Mouse (Mus musculus): ENCODE results near the gene Gm11985. TPM values are rescaled to one million over a fixed set of nuclear protein-coding genes. Genes with fewer than 3 reads are reported as not detected.
A peak's percentile ranks its signal among the peaks of the same experiment; 100 is the strongest.

Gene Gm11985
- total and polyA plus RNA-seq, 3 experiments, result not detected

DNA sequence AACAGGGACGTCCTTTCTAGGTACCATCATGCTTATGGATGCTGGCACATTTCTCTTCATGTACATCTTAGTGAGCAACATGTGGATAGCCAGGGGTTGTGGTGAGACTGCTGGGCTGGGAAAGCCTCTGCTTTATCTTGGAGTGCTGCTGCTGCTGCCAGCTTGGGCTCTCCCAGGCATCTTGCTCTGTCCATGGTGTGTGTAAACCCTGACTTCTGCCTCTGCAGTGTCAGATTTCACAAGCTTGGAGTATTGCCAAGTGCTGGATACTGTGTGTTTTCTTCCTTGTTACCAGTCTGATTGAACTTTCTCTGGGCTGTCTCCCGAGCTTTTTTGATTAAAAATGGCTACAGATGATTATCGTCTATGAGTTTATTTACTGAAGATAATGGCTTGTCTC is 45.6 kb downstream of the Gm11985 start:
- no peak for TF ChIP-seq POLR2A (IDR thresholded peaks at IDR 0.05; ENCODE audit: insufficient read depth, low read depth, low read length)
- TF ChIP-seq CTCF (IDR thresholded peaks at IDR 0.05), result no peak
- TF ChIP-seq EP300 (IDR thresholded peaks at IDR 0.05; ENCODE audit: insufficient read depth, low read depth, low read length), result no peak
- Histone ChIP-seq H3K36me3 (ENCODE audit: control insufficient read depth, insufficient read depth, low read length) (no peaks in the 10 kb centered on the region), H3K27ac (no peak overlapping the region), H3K27me3 (ENCODE audit: control insufficient read depth, insufficient read depth, low read length) (no peaks in the 10 kb centered on the region), H3K9ac (ENCODE audit: low read depth, low read length) (no peak overlapping the region), H3K79me2 (replicated peaks; ENCODE audit: control insufficient read depth, insufficient read depth, low read length) (no peaks in the 10 kb centered on the region), H3K4me1 (ENCODE audit: control insufficient read depth, insufficient read depth, low read length) (no peaks in the 10 kb centered on the region), H3K4me3 (no peak overlapping the region)
- intact Hi-C loops (cut with DNase I), result loop anchor here (10.0 kb wide), 1 partner anchor 238 kb away; no protein-coding TSS in a partner anchor
- 22% methylated on average over 3 of the region's 3 CpGs for WGBS
- peak in 1 of 2 experiments; percentile 23 for DNase-seq

DNA sequence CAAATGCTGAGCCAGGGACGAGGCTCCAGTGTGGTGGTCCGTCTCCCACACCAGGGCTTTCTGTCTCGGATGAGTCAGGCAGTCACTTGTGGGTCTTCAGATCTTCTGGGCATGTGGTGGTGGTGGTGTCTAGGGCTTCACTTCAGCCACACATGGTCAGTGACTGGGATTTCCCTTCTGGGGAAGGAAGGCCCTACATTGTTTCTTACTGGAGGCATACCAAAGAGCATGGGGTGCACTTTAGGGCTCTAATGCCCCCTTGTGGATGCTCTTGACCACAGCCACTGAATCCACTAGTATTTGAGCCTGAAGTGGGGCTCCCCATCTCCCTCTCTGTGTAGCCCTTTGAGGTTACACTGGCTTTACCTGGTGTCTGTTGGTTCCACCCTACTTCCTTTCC is 47.9 kb downstream of the Gm11985 start:
- H3K9ac ChIP-seq (ENCODE audit: low read depth, low read length), result no peak overlapping the region
- H3K79me2 ChIP-seq (replicated peaks; ENCODE audit: control insufficient read depth, insufficient read depth, low read length), result no peaks in the 10 kb centered on the region
- no peaks in the 10 kb centered on the region for H3K27me3 ChIP-seq (ENCODE audit: control insufficient read depth, insufficient read depth, low read length)
- no peak overlapping the region for H3K4me3 ChIP-seq
- peak; percentile 75 for TF ChIP-seq CTCF (IDR thresholded peaks at IDR 0.05)
- TF ChIP-seq POLR2A (IDR thresholded peaks at IDR 0.05; ENCODE audit: insufficient read depth, low read depth, low read length), result no peak
- 91% methylated on average over 3 of the region's 3 CpGs for WGBS
- H3K4me1 ChIP-seq (ENCODE audit: control insufficient read depth, insufficient read depth, low read length), result no peaks in the 10 kb centered on the region
- no peak overlapping the region for H3K27ac ChIP-seq
- peak in 1 of 2 experiments; percentile 16 for DNase-seq
- no peaks in the 10 kb centered on the region for H3K36me3 ChIP-seq (ENCODE audit: control insufficient read depth, insufficient read depth, low read length)
- intact Hi-C loops (cut with DNase I), result loop anchor here (1.0 to 10.0 kb wide), 2 partner anchors 236 to 485 kb away; no protein-coding TSS in a partner anchor

DNA sequence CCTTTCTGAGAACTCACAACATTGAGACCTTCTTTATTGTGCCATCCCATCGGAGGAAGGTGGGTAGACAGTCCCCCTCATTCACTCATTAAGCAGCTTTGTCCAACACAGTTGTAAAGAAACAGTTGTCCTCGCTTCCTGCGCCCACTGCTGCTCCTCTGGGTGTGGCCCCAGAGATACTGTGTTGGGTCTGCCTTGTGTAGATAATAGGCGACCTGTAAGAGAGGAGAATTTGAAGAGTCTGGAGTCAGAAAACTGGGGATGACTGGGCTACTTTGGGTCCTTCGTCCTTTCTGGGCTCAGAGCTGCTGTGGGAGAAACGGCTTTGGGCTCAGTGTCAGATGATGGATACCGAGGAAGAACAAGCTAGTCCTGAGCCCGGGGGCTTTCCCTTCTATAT is 50.0 kb downstream of the Gm11985 start:
- Histone ChIP-seq H3K4me3 (no peak overlapping the region), H3K4me1 (ENCODE audit: control insufficient read depth, insufficient read depth, low read length) (no peaks in the 10 kb centered on the region), H3K27ac (no peak overlapping the region), H3K27me3 (ENCODE audit: control insufficient read depth, insufficient read depth, low read length) (no peaks in the 10 kb centered on the region), H3K36me3 (ENCODE audit: control insufficient read depth, insufficient read depth, low read length) (no peaks in the 10 kb centered on the region), H3K79me2 (replicated peaks; ENCODE audit: control insufficient read depth, insufficient read depth, low read length) (no peaks in the 10 kb centered on the region), H3K9ac (ENCODE audit: low read depth, low read length) (no peak overlapping the region)
- WGBS, result 84% methylated on average over 8 of the region's 8 CpGs
- DNase-seq, result no peak
- intact Hi-C loops (cut with DNase I), result no loop called here
- TF ChIP-seq EP300 (IDR thresholded peaks at IDR 0.05; ENCODE audit: insufficient read depth, low read depth, low read length) (no peak), CTCF (IDR thresholded peaks at IDR 0.05) (no peak), POLR2A (IDR thresholded peaks at IDR 0.05; ENCODE audit: insufficient read depth, low read depth, low read length) (no peak)

DNA sequence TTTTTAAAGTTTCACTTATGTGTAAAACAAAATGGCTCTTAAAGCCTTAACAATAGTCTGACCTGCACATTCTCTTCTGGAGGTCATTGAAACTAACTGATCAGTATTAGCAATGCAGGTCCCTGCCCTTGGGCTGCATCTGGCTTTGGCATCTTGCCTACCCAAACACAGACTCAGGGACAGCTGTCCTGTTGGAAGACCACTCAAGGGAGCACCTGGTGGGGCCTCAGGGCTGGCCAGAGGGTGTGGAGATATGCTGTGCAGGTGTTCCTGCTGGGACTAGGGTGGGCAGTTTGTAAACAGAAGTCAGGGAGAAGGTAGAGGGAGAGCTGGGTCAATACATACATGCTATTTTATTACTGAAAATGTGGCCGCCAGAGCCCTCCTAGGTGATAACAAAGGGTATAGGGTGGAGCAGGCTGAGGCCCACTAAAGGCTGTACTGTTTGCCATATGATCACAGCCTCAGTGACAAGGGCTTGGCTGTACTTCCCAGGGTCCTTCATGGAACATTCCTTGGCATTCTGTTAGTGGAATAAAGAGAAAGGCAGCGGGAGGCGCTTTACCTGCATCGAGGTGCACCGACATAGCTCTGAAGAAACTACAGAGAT is 52.0 kb downstream of the Gm11985 start:
- no peaks in the 10 kb centered on the region for H3K79me2 ChIP-seq (replicated peaks; ENCODE audit: control insufficient read depth, insufficient read depth, low read length)
- H3K27me3 ChIP-seq (ENCODE audit: control insufficient read depth, insufficient read depth, low read length), result no peaks in the 10 kb centered on the region
- no peak overlapping the region for H3K9ac ChIP-seq (ENCODE audit: low read depth, low read length)
- no peaks in the 10 kb centered on the region for H3K4me1 ChIP-seq (ENCODE audit: control insufficient read depth, insufficient read depth, low read length)
- H3K27ac ChIP-seq, result no peak overlapping the region
- intact Hi-C loops (cut with DNase I), result no loop called here
- no peak for DNase-seq
- no peak overlapping the region for H3K4me3 ChIP-seq
- H3K36me3 ChIP-seq (ENCODE audit: control insufficient read depth, insufficient read depth, low read length), result no peaks in the 10 kb centered on the region
- TF ChIP-seq POLR2A (IDR thresholded peaks at IDR 0.05; ENCODE audit: insufficient read depth, low read depth, low read length) (no peak), EP300 (IDR thresholded peaks at IDR 0.05; ENCODE audit: insufficient read depth, low read depth, low read length) (no peak)
- 94% methylated on average over 5 of the region's 5 CpGs for WGBS

DNA sequence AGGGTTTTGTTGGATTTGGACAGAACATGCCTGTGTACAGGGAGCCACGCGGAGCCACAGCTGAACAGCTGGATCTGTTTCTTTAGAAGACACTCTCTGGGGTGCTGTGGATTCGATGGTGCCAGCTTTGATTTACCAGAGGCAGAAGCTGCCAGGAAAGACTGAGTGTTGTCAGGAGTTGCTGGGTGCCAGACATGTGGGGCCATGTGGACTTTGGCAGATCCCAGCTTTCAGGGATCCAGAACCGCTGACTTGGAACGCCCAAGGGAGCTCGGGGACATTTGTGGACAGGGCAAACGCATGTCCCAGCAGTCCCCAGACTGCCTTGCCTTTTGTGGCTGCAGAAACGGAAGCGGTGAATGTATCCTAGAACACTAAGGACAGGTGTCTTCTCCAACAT is 52.6 kb downstream of the Gm11985 start:
- Histone ChIP-seq H3K79me2 (replicated peaks; ENCODE audit: control insufficient read depth, insufficient read depth, low read length) (no peaks in the 10 kb centered on the region), H3K4me1 (ENCODE audit: control insufficient read depth, insufficient read depth, low read length) (no peaks in the 10 kb centered on the region), H3K9ac (ENCODE audit: low read depth, low read length) (no peak overlapping the region), H3K27me3 (ENCODE audit: control insufficient read depth, insufficient read depth, low read length) (no peaks in the 10 kb centered on the region), H3K36me3 (ENCODE audit: control insufficient read depth, insufficient read depth, low read length) (no peaks in the 10 kb centered on the region), H3K4me3 (no peak overlapping the region), H3K27ac (no peak overlapping the region)
- TF ChIP-seq EP300 (IDR thresholded peaks at IDR 0.05; ENCODE audit: insufficient read depth, low read depth, low read length), result no peak
- no peak for TF ChIP-seq CTCF (IDR thresholded peaks at IDR 0.05)
- no peak for TF ChIP-seq POLR2A (IDR thresholded peaks at IDR 0.05; ENCODE audit: insufficient read depth, low read depth, low read length)
- intact Hi-C loops (cut with DNase I), result no loop called here
- WGBS, result 49% methylated on average over 9 of the region's 9 CpGs
- DNase-seq, result peak in 1 of 2 experiments; percentile 47

DNA sequence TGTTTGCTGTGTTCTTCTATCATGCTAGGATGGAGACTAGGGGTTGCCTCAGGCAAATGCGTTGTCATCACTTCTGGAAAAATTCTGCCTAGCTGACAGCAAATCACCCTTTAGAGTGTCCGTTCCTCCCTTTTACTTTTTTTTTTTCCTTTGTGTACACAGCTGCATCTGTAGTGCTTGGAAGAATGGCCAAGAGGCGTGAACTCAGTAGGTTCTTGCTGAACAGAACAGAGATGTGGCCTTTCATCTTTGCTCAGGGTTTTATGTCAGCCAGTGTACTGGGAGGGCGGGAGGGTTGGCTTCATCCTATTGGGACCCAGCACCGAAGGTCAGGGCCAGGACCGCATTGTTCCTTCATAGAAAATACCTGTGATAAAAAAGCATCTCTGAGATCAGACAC is 53.1 kb downstream of the Gm11985 start:
- no peak overlapping the region for H3K4me3 ChIP-seq
- TF ChIP-seq POLR2A (IDR thresholded peaks at IDR 0.05; ENCODE audit: insufficient read depth, low read depth, low read length) (no peak), EP300 (IDR thresholded peaks at IDR 0.05; ENCODE audit: insufficient read depth, low read depth, low read length) (no peak), CTCF (IDR thresholded peaks at IDR 0.05) (no peak)
- no peak for DNase-seq
- H3K4me1 ChIP-seq (ENCODE audit: control insufficient read depth, insufficient read depth, low read length), result no peaks in the 10 kb centered on the region
- no peaks in the 10 kb centered on the region for H3K27me3 ChIP-seq (ENCODE audit: control insufficient read depth, insufficient read depth, low read length)
- WGBS, result 72% methylated on average over 6 of the region's 6 CpGs
- H3K36me3 ChIP-seq (ENCODE audit: control insufficient read depth, insufficient read depth, low read length), result no peaks in the 10 kb centered on the region
- H3K27ac ChIP-seq, result no peak overlapping the region
- H3K9ac ChIP-seq (ENCODE audit: low read depth, low read length), result no peak overlapping the region
- no peaks in the 10 kb centered on the region for H3K79me2 ChIP-seq (replicated peaks; ENCODE audit: control insufficient read depth, insufficient read depth, low read length)
- intact Hi-C loops (cut with DNase I), result no loop called here
